Mouse (Mus musculus) ES-E14 (cell line): ENCODE measurements around the gene Eef1g. TPM values are rescaled to one million over a fixed set of nuclear protein-coding genes. Genes with fewer than 3 reads are reported as not detected.
"Not testable (repeated sequence)": the region's sequence is repeated elsewhere in the genome, so short reads cannot be mapped to it uniquely, and the experiment has no call there.

ENCODE experiments used
- DNase-seq: peaks from one replicate; pipeline ENCODE4 v3.0.0-alpha.2; 2013; ENCODE audit warnings: low read depth, low spot score
- H3K27ac ChIP-seq: 2 replicates; pipeline ENCODE4 v1.5.1; 2012; ENCODE audit warnings: low read depth, mild to moderate bottlenecking, low read length, moderate library complexity, mixed read lengths; ENCODE audit not compliant: poor library complexity, insufficient read depth, severe bottlenecking
- H3K36me3 ChIP-seq: 2 replicates; pipeline ENCODE4 v1.6.1; 2012; ENCODE audit warnings: mild to moderate bottlenecking, low read length, moderate library complexity, mixed read lengths; ENCODE audit not compliant: control insufficient read depth, poor library complexity, insufficient read depth, severe bottlenecking
- H3K4me1 ChIP-seq, 2 experiments: fragments of 150-350 bp in 1 of 2; sonication (generic) in 1 of 2; 2 replicates each; pipeline ENCODE4 v1.6.1; 2012; ENCODE audit warnings: low read length in 2 of 2, mild to moderate bottlenecking in 1 of 2, mixed read lengths in 1 of 2; ENCODE audit not compliant: control insufficient read depth in 2 of 2, insufficient read depth in 2 of 2, poor library complexity in 1 of 2
- H3K4me3 ChIP-seq, 2 experiments: fragments of 150-350 bp in 1 of 2; sonication (generic) in 1 of 2; 2 replicates each; pipeline ENCODE4 v1.5.1; 2012; ENCODE audit warnings: low read length in 2 of 2, low read depth in 1 of 2, mild to moderate bottlenecking in 1 of 2, mixed read lengths in 1 of 2; ENCODE audit not compliant: insufficient read depth in 1 of 2, poor library complexity in 1 of 2, severe bottlenecking in 1 of 2
- H3K9ac ChIP-seq: 2 replicates; pipeline ENCODE4 v1.6.1; 2012; ENCODE audit warnings: low read depth, mild to moderate bottlenecking, low read length, mixed read lengths; ENCODE audit not compliant: poor library complexity, insufficient read depth, severe bottlenecking
- H3K9me3 ChIP-seq: fragments of 150-350 bp; sonication (generic); 2 replicates; pipeline ENCODE4 v1.6.1; 2012; ENCODE audit warnings: low read depth, mild to moderate bottlenecking, low read length; ENCODE audit not compliant: control insufficient read depth, insufficient read depth
- CHD2 ChIP-seq: IDR thresholded peaks from 2 replicates; pipeline ENCODE4 v1.6.1; 2014; ENCODE audit warnings: mild to moderate bottlenecking, low read depth, low read length, inconsistent platforms
- HCFC1 ChIP-seq: IDR thresholded peaks from 2 replicates; pipeline ENCODE4 v1.6.1; 2012; ENCODE audit warnings: low read length, inconsistent platforms, borderline replicate concordance; ENCODE audit not compliant: insufficient read depth
- MAFK ChIP-seq: IDR thresholded peaks from 2 replicates; pipeline ENCODE4 v1.6.1; 2014; ENCODE audit warnings: mild to moderate bottlenecking, low read depth, low read length, inconsistent platforms; ENCODE audit not compliant: insufficient read depth
- ZC3H11A ChIP-seq: IDR thresholded peaks from 2 replicates; pipeline ENCODE4 v1.6.1; 2012; ENCODE audit warnings: low read depth, mild to moderate bottlenecking, inconsistent platforms, low read length, borderline replicate concordance
- ZNF384 ChIP-seq: IDR thresholded peaks from 2 replicates; pipeline ENCODE4 v1.6.1; 2012; ENCODE audit warnings: low read depth, low read length, inconsistent platforms
- in situ Hi-C, 2 experiments: fragments of 600-800 bp; cut with MboI; formaldehyde crosslinking; loops; one replicate each; pipeline ENCODE4 v1.15.1; 2025; ENCODE audit warnings: low sequenced_read_pairs in 2 of 2, inconsistent platforms in 1 of 2; ENCODE audit not compliant: unreplicated experiment in 2 of 2
- total RNA-seq: library from RNA; depleted of rRNA; stranded (reverse); fragments of 300-350 nt; gene quantifications from 2 replicates; pipeline ENCODE4 v1.2.3, GENCODE M21; 2012

The Eef1g gene
- total RNA-seq, 1 experiment, result 1,417 TPM

GRCm38 (mm10) chr19:8967893-8968292 is 1.1 kb downstream of the Eef1g start:
- peaks cover 72% of the 10 kb centered on the region for H3K36me3 ChIP-seq
- H3K4me3 ChIP-seq, result peak overlapping the region; percentile 76 to 82
- peak overlapping the region; percentile 88; the same call in 1 of the 2 replicates for H3K27ac ChIP-seq
- DNase-seq, result no peak
- in situ Hi-C loops, result no loop called here
- H3K9me3 ChIP-seq, result no peaks in the 10 kb centered on the region
- peak overlapping the region; percentile 90 for H3K9ac ChIP-seq
- H3K4me1 ChIP-seq, result peaks cover 0 to 10% of the 10 kb centered on the region in 2 experiments; a peak in 1 of 4 replicates
- TF ChIP-seq CHD2 (no peak), ZC3H11A (no peak), MAFK (no peak), ZNF384 (no peak), HCFC1 (no peak)

DNA sequence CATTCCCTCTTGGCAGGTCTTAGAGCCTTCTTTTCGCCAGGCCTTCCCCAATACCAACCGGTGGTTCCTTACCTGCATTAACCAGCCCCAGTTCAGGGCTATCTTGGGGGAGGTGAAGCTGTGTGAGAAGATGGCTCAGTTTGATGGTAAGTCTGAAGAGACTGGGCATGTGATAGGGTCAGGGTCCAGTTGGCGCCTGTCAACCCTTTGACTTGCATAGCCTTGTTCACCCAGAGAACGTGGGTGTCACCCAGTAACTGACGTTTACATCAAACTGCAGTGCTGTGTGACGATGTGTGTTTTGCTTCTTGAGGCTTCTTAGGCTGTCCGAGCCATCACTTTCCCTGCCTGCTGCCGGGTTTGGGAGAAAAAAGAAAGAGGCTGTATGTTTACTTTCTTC is 5.7 kb downstream of the Eef1g start:
- H3K9ac ChIP-seq, DNase-seq, H3K27ac ChIP-seq, in situ Hi-C loops, H3K4me3 ChIP-seq, H3K4me1 ChIP-seq, H3K9me3 ChIP-seq: not testable (repeated sequence)
- peaks cover 87% of the 10 kb centered on the region for H3K36me3 ChIP-seq

DNA sequence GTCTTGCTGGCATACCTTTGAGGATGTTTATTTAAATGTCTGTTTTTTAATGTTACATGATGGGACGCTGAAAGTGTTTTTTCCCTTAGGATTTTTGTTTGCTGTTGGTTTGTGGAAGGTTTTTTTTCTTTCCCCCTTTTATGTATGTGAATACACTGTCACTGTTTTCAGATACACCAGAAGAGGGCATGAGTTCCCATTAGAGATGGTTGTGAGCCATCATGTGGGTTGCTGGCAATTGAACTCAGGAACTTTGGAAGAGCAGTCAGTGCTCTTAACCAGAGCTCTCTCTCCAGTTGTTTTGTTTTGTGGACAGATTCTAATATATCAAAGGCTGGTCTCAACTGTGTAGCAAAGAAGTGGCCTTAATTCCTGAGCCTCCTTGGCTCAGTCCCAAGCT is 7.8 kb downstream of the Eef1g start:
- Histone ChIP-seq H3K27ac (no peak overlapping the region), H3K36me3 (peaks cover 83% of the 10 kb centered on the region), H3K4me3 (no peak overlapping the region), H3K9ac (no peak overlapping the region), H3K9me3 (no peaks in the 10 kb centered on the region), H3K4me1 (peaks cover 0 to 6% of the 10 kb centered on the region in 2 experiments; a peak in 2 of 4 replicates)
- TF ChIP-seq HCFC1 (no peak), CHD2 (no peak), MAFK (no peak), ZNF384 (no peak), ZC3H11A (no peak)
- in situ Hi-C loops, result loop anchor here in 1 of 2 experiments (25.0 kb wide), 1 partner anchor 113 kb away; the partner anchor contains the start of gene Scgb1a1
- DNase-seq, result no peak

- in situ Hi-C loops, result loop anchor here in 1 of 2 experiments (25.0 kb wide), 1 partner anchor 112 kb away; the partner anchor contains the start of gene Scgb1a1
Observed at GRCm38 (mm10) chr19:8975491-8975890, 8.7 kb downstream of the Eef1g start.

DNA sequence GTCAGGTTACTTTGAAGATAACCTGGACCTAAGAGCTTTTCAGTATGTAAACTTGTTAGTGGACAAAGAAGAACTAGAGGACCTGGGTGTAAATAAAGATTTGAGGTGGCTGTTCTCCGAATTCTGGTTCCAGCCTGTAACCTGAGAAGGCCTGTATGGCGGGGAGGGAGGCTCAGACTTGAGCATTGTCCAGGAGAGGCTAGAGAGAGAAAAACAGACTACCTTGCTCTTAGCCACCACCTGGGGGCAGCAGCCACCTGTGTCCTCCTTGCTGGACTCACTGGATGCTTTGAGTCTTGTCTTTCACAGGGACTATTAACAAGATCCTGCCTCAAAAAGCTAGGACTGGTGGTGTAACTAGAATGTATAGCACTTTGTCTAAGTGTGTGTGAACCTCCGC is 9.7 kb downstream of the Eef1g start:
- peaks cover 0 to 10% of the 10 kb centered on the region in 2 experiments; a peak in 2 of 4 replicates for H3K4me1 ChIP-seq
- TF ChIP-seq HCFC1 (no peak), CHD2 (no peak), ZNF384 (no peak), ZC3H11A (0 out of 2 replicates have a peak, but pooled peaks have one; percentile 7)
- no peak for DNase-seq
- no peak overlapping the region for H3K27ac ChIP-seq
- in situ Hi-C loops, result loop anchor here in 1 of 2 experiments (25.0 kb wide), 1 partner anchor 111 kb away; the partner anchor contains the start of gene Scgb1a1
- no peaks in the 10 kb centered on the region for H3K9me3 ChIP-seq
- H3K9ac ChIP-seq, result no peak overlapping the region
- peaks cover 73% of the 10 kb centered on the region for H3K36me3 ChIP-seq
- no peak overlapping the region for H3K4me3 ChIP-seq

More at GRCm38 (mm10) chr19:8975491-8975890, 8.7 kb downstream of the Eef1g start:
- Histone ChIP-seq H3K9ac (no peak overlapping the region), H3K9me3 (no peaks in the 10 kb centered on the region), H3K4me1 (peaks cover 0 to 10% of the 10 kb centered on the region in 2 experiments; a peak in 2 of 4 replicates), H3K27ac (no peak overlapping the region), H3K36me3 (peaks cover 80% of the 10 kb centered on the region), H3K4me3 (no peak overlapping the region)
- DNase-seq, result no peak
- no peak for TF ChIP-seq MAFK
- TF ChIP-seq ZNF384, result no peak
- TF ChIP-seq ZC3H11A, result no peak
- TF ChIP-seq HCFC1, result no peak
- no peak for TF ChIP-seq CHD2
